Mouse (Mus musculus): Measurements from ENCODE around the gene Krtap3-1.

Krtap3-1 gene

DNA sequence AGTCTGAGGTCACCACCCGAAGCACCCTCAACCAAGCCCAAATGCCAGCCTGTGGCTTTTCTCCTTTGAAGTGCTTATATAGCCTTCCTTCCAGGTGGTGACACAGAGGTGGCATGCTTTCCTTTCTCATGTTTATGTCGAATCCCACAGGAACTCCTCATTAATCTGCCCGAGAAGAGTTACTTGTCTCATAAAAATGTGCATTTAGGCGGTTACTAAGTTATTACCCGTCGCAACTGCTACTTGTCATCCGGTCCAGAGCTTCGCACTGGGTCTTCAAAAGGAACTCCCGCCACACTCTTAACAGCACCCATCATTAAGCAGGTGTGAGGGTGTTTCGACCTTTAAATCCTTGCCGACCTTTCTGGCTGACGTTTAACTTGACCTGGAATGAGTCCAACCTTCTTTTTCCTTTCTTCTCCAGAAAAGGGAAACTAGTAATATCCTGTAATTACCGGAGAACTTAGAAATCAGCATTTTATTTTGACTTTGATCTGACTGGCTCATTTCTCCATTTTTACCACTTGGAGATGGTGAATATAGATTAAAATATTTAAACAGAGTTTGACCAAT is 45.1 kb downstream of the Krtap3-1 start, which contains the start of gene Krt39:
TSS of gene Krt39 (minus strand) at position 51 of the 573 bp plus-strand sequence.
- no peak for DNase-seq (ENCODE audit: low spot score)

Data from layer of hippocampus, adult 9-10 months (tissue).